Mouse (Mus musculus) right cerebral cortex, postnatal 14 days (tissue): ENCODE measurements around the gene Prrg2.
"Not testable (repeated sequence)": the region's sequence is repeated elsewhere in the genome, so short reads cannot be mapped to it uniquely, and the experiment has no call there.

ENCODE experiments used
- DNase-seq: peaks from one replicate; pipeline ENCODE4 v3.0.0; 2022

The Prrg2 gene

DNA sequence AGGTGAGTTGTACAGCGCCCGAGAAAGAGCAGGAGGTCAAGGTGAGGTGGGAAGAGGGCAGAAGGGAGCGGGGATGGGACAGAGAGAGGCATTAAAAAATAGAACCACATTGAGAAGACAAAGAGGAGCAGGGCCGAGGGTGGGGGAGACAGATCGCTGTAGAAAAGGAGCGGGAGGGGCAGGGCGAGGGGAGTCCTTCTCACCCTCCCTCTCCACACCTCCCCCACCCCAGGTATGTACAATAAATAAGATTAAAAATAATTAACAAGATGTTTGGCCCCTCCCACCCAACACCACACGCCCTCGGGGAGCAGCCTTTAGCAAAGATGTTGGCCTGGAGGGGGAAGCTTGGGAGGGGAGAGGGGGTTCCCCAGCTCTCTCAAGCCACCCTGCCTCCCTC lies 34.7 kb downstream of the Prrg2 start:
- DNase-seq = no peak

DNA sequence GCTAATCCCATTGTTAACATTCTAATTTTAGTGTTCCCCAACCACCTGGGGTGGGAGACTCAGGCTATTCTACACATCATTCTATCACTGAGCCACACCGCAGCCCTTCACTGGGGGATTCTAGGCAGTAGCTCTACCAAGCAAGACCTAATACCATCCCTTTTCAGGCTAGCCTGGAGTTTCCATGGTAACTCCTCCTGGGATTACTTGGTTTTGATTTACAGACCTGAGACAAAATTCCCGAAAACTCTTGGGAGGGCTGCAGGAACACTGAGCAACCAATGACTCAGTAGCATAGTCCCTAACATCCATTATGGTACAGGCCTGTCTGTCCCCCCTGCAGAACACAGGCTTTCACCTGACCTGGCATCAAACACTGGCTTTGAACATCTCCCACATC lies 36.2 kb downstream of the Prrg2 start:
- no peak for DNase-seq

DNA sequence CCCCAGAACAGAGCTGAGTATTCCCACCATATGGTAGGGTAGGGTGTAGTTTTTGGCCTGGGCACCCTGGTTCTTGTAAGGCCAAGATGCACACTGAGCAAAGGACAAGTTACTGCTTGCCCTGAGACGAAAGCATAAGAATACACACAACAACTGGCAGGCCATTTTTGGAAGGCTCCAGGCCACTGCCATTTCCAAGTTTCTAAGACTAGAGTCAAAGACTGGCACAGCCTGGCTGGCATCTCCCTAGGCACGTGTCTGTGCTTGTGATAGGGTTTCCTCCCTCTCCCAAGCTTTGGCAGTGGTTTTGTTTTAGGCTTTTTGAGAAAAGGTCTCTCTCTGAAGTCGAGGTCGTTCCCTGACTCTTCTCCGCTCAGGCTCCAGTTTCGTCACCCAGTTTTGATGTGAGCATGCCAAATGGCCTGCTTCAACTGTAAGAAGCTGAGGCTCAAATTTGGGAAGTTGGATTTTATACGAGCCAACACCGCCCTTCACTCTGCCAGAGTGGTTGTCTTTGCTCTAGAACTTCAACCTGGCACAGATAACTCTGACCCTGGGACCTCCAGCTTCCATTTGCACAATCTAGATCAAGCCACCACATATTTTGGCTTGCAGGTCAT lies 36.8 kb downstream of the Prrg2 start:
- no peak for DNase-seq

DNA sequence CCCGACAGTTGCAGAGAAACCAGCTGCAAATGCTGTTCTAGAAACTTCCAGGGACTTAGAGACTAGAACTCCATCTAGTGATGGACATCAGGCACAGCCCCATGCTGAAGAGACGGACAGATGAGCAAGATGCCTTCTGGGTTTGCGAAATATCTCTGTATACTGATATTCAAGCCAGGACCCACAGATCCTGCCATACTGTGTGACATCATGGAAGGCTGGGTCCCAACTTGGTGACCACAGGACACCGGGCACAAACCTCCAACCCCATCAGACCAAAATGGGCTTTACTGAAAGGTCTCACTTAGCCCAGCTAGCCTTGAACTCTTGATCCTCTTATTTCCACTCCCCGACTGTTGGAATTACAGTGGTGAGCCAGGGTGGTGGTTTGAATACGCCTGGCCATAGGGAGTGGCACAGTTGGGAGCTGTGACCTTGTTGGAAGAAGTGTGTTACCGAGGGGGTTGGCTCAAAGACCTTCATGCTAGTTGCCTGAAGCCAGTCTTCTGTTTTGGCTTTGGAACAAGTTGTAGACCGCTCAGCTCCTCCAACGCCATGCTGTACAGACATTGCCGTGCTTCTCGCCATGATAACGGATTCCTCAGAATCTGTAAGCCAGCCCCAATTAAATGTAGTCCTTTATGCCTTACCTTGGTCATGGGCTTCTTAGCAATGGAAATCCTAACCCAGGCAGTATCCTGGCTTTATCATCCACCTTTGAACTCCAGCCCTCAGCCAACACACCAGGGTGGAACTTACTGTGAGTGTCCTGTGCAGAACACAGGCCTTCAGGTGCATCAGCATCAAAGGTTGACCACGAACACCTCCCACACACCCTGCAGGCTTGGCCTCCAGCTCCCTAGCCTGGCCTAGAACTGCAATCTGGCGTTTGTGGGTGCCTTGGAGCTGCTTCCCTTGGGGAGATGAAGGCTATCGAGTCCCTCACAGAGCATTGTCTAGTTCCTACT lies 37.9 kb downstream of the Prrg2 start:
- DNase-seq = no peak

DNA sequence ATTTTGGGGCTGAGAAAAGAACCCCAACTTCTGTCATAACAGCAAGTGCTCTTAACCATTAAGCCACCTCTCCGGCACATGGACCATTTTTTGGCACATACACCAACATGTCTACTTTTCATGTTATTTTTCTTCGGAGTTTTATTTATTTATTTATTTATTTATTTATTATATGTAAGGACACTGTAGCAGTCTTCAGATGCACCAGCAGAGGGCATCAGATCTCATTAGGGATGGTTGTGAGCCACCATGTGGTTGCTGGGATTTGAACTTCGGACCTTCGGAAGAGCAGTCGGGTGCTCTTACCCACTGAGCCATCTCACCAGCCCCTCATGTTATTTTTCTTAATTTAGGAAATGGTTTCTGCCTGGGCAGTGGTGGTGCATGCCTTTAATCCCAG lies 38.8 kb downstream of the Prrg2 start:
- DNase-seq = not testable (repeated sequence)

DNA sequence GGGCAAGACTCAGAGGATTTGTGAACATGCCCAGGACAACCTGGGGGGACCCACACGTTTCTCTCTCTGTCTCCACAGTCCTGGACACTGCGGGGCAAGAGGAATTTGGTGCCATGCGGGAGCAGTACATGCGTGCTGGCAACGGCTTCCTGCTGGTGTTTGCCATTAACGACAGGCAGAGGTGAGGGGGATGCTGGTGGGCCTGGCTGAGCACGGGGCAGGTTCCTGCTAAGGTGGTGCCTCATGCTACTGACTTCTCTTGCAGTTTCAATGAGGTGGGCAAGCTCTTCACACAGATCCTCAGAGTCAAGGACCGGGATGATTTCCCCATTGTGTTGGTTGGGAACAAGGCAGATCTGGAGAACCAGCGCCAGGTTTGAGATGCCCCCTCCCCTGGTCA lies 42.3 kb downstream of the Prrg2 start:
- DNase-seq = no peak

- DNase-seq = no peak
Observed at GRCm38 (mm10) chr7:45019031-45019571, 43.4 kb downstream of the Prrg2 start.

GRCm38 (mm10) chr7:45017242-45018061 lies 45.0 kb downstream of the Prrg2 start, which contains the start of gene Rras:
TSS of gene Rras (plus strand) at chr7:45017961.
- DNase-seq = peak; percentile 59

DNA sequence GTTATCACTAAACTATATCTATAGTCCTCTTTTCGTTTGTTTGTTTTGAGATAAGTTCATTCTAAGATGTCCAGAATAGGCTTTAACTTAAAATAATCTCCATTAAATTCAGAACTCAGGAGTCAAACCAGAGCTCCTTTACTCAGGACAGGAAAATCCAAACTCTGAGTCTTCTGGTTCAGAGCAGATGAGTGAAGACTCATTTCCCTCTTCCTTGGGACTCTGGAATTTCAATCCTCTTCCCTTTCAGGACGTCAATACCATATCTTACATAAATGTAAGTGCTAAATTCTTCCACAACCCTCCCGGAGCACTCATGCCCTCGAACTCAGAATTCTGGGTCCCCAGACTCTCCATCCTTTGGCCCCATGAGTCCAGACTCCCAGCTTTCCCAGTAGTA lies 45.7 kb downstream of the Prrg2 start:
- no peak for DNase-seq

GRCm38 (mm10) chr7:45015957-45016612 lies 46.4 kb downstream of the Prrg2 start, which contains the start of gene Scaf1:
TSS of gene Scaf1 (minus strand) at chr7:45016363.
- DNase-seq = peak; percentile 99

GRCm38 (mm10) chr7:45015344-45015956 lies 47.0 kb downstream of the Prrg2 start:
- DNase-seq = no peak

DNA sequence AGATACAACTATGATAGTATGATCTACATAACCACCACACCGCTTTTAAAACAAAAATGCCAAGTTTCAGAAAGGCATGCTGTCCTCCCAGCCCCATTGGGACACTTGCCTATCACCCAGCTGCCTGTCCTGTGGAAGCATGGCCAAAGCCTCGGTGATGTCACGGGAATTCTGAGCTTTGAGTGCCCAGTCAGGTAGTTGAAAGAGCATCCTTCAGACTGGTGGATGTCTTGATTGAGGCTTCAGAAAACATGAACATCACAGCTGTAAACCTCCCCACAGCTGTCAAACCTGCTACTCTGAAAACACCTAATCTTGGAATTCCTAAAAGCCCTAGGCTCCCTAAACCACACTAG lies 48.4 kb downstream of the Prrg2 start:
- DNase-seq = no peak

- no peak for DNase-seq
Observed at GRCm38 (mm10) chr7:45013366-45014095, 48.9 kb downstream of the Prrg2 start.

DNA sequence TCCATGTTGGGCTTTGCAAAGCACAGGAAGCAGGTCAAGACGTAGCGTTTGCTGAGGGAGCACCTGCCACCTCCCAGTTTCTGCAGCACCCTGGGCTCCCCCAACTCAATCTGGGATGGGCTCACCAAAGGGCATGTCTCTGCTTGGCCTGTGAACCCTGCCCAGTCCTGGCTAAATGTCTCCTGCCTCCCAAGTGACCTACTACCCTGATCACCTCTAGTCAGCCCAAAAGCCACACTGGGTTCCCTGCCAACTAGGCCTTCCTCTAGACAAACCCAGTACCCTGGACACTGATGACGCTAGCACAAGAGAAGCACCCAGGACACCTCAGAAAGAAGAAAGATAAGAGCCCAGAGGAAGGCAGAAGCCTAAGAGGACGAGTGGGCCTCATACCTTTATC lies 49.7 kb downstream of the Prrg2 start:
- DNase-seq = no peak

- no peak for DNase-seq
Observed at GRCm38 (mm10) chr7:45012011-45012410, 50.5 kb downstream of the Prrg2 start.

DNA sequence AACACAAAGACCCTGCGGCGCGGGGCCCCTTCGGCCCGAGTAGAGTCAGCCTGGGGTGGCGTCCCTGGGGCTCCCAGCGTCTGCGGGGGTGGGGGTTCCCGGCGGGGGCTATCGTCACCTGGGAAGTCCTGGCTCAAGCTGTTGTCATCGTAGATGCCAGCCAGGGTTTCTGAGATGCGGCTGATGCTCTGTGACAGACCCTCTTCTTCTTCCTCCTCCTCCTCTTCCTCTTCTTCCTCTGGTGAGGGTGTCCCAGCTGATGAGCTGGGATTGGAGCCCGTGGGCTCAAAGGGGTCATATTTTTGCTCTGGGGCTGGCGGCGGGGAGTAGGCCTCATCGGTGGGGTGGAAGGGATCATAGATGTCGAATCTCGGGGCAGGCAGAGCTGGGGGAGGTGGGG lies 54.1 kb downstream of the Prrg2 start:
- no peak for DNase-seq

DNA sequence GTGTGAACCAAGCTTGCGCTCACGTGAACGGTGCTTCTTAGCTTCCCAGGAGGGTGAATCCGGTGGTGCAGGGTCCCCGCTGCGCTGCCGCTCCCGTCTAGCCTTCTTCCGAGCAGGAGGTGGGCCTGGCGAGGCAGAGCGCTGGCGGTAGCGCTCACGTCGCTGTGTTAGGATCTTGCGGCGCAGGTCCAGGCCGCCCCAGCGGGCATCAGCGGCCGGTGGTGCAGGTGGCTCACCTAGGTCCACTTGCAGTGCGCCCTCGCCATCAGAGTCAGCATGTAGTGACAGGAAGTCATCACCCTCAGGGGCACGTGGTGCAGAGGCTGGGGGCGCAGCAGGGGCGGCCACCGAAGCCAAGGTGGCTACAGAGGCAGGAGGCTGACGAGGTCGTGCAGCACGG lies 54.6 kb downstream of the Prrg2 start:
- DNase-seq = no peak

GRCm38 (mm10) chr7:45007141-45007540 lies 55.3 kb downstream of the Prrg2 start:
- DNase-seq = no peak

DNA sequence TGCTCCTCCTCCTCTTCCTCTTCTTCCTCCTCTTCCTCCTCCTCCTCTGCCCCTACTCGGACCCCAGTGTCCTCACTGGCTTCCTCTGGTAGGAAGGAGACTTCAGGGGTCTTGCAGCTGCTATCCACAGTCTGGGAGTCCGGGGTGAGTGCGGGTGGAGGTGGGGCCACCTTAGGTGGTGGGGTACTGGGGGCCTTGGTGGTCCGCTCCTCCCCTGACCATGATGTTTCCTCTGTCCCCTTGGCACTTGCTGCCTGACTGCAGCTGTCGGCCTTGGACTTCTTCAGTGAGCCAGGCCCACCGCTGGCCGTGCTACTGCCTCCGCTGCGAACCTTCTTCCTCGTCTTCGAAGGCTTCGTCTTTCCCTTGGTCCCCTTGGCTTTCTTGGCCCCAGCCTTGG lies 56.0 kb downstream of the Prrg2 start:
- no peak for DNase-seq

- DNase-seq = no peak
Observed at GRCm38 (mm10) chr7:45005321-45005992, 57.0 kb downstream of the Prrg2 start.

GRCm38 (mm10) chr7:45004546-45004945 lies 57.9 kb downstream of the Prrg2 start:
- DNase-seq = no peak
